Mouse (Mus musculus) central nervous system, embryonic 14 days (tissue): ENCODE data around the gene Ube2l3. TPM values are rescaled to one million over a fixed set of nuclear protein-coding genes. Genes with fewer than 3 reads are reported as not detected.

Experiments
- polyA plus RNA-seq: library from polyadenylated mRNA; depleted of rRNA; stranded (reverse); fragments of >200 nt; gene quantifications from 2 replicates; pipeline ENCODE4 v1.2.3, GENCODE M21; 2012; rRNA removed

The Ube2l3 gene
- polyA plus RNA-seq, result 121 and 126 TPM in 2 replicates

GRCm38 (mm10) chr16:17202549-17202948 is at the start of gene Ube2l3:
Gene Ube2l3, minus strand, starts transcription at chr16:17202649.

GRCm38 (mm10) chr16:17232794-17233701 is 30.6 kb upstream of the Ube2l3 start, which contains the start of gene Hic2:
Gene Hic2, plus strand, starts transcription at chr16:17233572.

DNA sequence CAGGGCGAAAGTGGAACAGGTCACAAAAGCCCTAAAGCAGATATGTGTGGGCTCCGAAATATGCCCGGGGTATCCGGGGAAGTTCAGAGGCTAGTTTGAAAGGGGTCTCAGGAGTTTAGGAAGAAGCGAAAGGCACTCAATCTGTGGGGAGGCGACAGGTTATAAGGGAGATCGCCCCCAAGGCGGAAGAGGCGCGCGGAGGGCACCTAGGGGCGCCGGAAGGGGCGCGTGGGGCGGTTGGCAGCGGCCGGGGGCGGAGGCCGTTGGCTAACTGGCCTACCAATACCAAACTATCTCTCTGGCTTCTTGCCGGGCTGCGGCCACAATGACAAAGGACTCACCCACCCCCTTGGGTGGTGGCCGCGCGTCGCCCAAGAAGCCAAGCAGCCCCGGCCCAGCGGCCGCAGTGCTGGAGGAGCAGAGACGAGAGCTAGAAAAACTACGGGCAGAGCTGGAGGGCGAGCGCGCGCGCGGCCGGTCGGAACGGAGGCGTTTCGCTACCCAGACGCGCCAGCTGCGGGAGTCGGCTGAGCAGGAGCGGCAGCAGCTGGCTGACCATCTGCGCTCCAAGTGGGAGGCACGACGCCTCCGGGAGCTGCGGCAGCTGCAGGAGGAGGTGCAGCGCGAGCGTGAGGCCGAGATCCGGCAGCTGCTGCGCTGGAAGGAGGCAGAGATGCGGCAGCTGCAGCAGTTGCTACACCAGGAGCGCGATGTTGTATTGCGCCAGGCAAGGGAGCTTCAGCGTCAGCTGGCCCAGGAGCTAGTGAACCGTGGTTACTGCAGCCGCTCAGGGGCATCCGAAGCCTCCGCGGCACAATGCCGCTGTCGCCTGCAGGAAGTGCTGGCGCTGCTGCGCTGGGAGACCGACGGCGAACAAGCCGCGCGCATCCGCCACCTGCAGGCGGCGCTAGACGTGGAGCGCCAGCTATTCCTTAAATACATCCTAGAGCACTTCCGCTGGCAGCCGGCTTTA is 6.2 kb upstream of the Ube2l3 start, which contains the start of gene Rimbp3:
Gene Rimbp3 (plus strand): TSS at position 215 of the 973 bp plus-strand sequence.

GRCm38 (mm10) chr16:17146772-17147235 is 55.6 kb downstream of the Ube2l3 start, which contains the start of gene Ccdc116:
Gene Ccdc116, minus strand, starts transcription at chr16:17147229.

GRCm38 (mm10) chr16:17144339-17144738 is 58.1 kb downstream of the Ube2l3 start, which contains the start of gene Ydjc:
Gene Ydjc, plus strand, starts transcription at chr16:17144621.

DNA sequence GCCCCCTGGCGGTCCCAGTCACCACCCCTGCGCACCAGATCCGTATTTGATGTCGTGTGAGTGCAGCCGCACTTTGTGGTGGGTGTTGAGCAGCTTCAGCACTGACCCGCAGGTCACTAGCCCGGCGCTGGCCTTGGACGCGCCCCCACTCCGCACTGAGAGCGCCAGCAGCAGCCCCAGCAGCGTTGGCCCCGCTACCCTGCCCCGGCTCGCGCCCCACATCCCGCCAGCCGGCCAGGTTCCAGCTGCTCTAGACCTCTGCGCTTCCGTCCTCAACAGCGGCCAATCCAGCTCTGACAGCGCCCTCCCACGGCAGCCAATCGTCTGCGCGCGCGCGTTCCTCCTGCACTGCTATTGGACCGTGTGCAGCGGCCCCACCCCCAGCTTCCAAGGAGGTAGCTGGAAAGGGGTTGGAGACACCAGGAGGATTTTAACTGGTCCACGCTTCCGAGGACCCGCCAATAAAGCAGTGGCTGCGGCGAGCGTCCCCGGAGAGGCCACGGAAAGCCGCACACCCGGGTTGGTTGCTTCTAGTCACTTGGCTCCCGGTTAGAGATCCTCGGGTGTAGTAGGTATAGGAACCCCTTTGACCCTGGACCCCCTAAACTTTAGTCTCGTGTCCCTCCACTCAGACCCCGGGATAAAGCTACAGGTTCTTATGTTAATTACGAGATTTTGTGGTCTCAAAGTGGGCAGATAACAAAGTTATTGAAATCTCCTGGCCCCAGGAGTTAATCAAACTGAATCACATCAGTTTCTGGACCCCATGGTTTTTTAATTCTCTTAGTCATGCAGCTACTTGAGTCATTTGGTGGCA is 70.2 kb downstream of the Ube2l3 start, which contains the start of gene Sdf2l1:
Gene Sdf2l1 (minus strand): TSS at position 295 of the 817 bp plus-strand sequence.

DNA sequence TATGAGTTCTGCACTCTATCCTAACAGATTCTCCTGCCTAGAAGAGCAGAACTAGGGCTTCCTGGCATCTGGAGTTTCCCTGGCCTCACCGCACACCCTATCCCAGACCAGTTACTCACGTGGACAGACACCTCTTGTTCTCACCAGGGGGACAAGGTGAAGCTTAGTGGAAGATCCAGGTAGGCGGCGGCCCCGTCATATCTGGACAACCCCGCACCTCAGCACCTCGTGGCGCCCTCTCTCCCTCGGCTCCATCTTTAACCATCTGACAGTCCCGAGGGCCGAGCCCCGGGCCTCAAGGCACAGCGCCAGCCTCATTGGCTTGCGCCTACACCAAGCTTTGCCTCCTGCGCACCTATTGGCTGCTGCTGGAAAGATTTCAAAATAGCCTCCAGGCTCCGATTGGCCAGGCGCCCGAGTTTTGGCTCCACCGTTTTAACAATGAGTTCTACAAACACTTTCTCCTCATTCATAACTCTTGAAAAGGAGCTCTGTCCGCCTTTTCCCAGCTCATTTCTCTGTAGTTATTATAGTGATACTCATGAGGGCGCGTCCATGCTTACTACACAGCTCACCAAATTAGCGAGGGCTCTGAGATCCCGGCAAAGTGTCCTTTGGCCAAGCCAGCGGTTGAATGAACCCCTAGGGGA is 77.5 kb downstream of the Ube2l3 start, which contains the start of gene 2610318N02Rik:
Gene 2610318N02Rik (minus strand): TSS at position 297 of the 650 bp plus-strand sequence.

GRCm38 (mm10) chr16:17110771-17111743 is 91.4 kb downstream of the Ube2l3 start, which contains the start of gene Ppil2:
Gene Ppil2, minus strand, starts transcription at chr16:17111257.

Other genes starting within 250 kb of the Ube2l3 start
- gene Mapk1, start 219.3 kb downstream of the Ube2l3 start, polyA plus RNA-seq, result 145 and 164 TPM in 2 replicates
- gene Ypel1, start 133.0 kb downstream of the Ube2l3 start, polyA plus RNA-seq, result 68.7 and 87.2 TPM in 2 replicates
- gene Ppil2, start 91.4 kb downstream of the Ube2l3 start, polyA plus RNA-seq, result 147 and 154 TPM in 2 replicates
- 42.5 and 55.1 TPM in 2 replicates for gene 2610318N02Rik, start 77.5 kb downstream of the Ube2l3 start, polyA plus RNA-seq
- gene Sdf2l1, start 70.3 kb downstream of the Ube2l3 start, polyA plus RNA-seq, result 22.4 and 26.5 TPM in 2 replicates
- 41.3 and 46.8 TPM in 2 replicates for gene Ydjc, start 58.0 kb downstream of the Ube2l3 start, polyA plus RNA-seq
- gene Ccdc116, start 55.4 kb downstream of the Ube2l3 start, polyA plus RNA-seq, result 4.1 and 5.1 TPM in 2 replicates
- gene Rimbp3, start 6.0 kb upstream of the Ube2l3 start, polyA plus RNA-seq, result 1.2 and 1.3 TPM in 2 replicates
- gene Hic2, start 30.9 kb upstream of the Ube2l3 start, polyA plus RNA-seq, result 13.1 and 14.2 TPM in 2 replicates
- gene Tmem191c, start 73.4 kb upstream of the Ube2l3 start, polyA plus RNA-seq, result 57.6 and 69.3 TPM in 2 replicates
- gene Serpind1, start 128.7 kb upstream of the Ube2l3 start, polyA plus RNA-seq, result 1.1 and 1.5 TPM in 2 replicates
- gene Snap29, start 203.3 kb upstream of the Ube2l3 start, polyA plus RNA-seq, result 12.6 and 13.4 TPM in 2 replicates
- 131 and 133 TPM in 2 replicates for gene Pi4ka, start 203.7 kb upstream of the Ube2l3 start, polyA plus RNA-seq
- gene Crkl, start 249.3 kb upstream of the Ube2l3 start, polyA plus RNA-seq, result 33.8 and 39.8 TPM in 2 replicates